Mouse (Mus musculus): ENCODE data around the gene Nrp1. TPM values are rescaled to one million over a fixed set of nuclear protein-coding genes. Genes with fewer than 3 reads are reported as not detected.

Gene Nrp1
- total RNA-seq (2021), result 115 and 135 TPM in 2 replicates
- long read RNA-seq, transcript Nrp1-201 (17 exons, 3,597 nt), result major isoform, 60 of 134 reads
- long read RNA-seq, partial matches to known transcripts, result 38 of 134 reads
- long read RNA-seq, other reads (novel, unspliced or antisense), result 34 of 134 reads

DNA sequence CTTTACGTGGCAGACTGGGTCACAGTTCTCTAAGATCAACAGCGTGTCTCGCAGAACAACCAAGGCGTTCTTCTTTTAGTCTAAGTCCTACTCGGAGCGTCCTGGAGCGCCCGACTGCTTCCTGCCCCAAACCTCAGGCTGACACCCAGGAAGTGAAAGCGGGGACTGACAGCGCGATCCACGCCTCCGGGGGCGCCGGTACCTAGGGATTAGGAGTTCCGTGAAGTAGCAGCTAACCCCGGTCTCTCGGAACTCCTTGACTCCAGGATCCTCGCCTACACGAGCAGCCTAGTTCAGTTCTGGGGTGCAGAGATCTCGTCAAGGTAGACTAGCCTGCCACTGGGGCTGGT lies at the start of gene Nrp1:
Gene Nrp1, plus strand, starts transcription at position 199 of the 350 bp plus-strand sequence.
- peak; percentile 50 for DNase-seq

DNA sequence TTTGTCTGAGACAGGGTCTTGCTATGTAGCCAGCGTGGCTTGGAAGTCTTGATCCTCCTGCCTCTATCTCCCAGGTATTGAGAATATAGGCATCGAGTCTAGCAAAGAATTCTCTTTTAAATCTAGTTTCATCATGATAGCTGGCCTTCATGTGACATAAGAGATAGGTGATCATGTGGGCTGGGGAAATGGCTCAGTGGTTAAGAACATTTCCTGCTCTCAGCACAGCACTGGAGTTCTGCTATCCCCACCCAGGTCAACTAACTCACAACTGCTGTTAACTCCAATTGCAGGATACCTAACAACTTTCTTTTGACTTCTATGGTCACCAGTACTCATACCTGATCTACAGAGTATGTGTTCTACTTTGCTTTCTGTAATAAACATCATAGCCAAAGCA lies 37.6 kb upstream of the Nrp1 start:
- DNase-seq, result no peak

DNA sequence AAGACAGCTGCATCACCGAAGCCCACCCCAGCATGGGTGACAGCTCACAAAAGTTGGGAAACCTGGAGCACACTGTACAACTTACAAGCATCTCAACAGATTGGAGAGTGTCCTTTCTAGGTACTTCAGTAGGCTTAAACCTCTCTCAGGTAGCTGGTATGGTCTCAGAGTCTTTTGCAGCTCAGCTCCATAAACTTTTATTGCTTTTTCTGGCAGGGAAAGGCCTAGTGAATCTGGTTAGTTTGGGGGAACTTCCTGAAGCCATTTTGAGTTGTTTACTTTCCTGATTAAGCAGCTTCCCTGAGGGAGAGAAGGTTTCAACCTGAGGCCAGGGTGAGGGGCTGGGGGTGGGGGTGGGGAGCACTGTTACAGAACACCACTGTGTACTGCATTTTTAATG lies 31.1 kb upstream of the Nrp1 start:
- no peak for DNase-seq

DNA sequence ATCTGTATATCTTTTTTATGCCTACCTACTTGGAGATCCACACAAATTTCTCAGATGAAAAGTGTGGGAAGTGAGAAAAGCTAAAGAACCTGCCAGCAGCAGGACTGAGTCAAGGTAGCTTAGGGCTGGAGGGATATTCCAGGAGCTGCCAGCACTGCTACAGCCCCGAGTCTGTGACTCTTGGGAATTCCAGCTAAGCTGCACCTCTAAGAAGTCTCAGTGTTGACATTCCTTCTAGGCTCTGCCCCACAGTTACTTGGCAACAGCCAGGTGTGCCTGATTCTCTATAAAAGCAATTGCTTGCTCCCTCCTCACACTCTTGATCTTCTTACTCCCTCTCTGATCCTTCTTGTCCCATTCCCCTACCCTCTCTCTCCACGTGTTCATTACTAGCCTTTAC lies 30.5 kb upstream of the Nrp1 start:
- no peak for DNase-seq

DNA sequence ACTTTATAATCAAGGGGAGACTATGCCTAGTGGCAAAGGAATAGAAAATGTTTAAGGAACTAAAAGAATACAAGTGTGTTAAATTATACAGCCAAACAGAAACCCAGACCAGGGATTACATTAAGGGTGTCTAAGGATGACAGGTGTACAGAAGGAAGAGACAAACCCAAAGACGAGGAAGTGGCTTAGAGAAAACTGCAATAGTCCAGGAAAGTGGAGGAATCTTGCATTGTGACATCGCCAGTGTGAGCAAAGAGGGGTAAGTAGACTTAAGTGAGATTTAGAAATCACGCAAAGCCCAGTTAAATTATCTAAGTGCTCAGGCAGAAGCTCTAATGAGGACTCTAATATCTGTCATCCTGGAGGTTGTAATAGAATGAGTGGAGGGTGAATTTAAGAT lies 28.9 kb upstream of the Nrp1 start:
- DNase-seq, result no peak

DNA sequence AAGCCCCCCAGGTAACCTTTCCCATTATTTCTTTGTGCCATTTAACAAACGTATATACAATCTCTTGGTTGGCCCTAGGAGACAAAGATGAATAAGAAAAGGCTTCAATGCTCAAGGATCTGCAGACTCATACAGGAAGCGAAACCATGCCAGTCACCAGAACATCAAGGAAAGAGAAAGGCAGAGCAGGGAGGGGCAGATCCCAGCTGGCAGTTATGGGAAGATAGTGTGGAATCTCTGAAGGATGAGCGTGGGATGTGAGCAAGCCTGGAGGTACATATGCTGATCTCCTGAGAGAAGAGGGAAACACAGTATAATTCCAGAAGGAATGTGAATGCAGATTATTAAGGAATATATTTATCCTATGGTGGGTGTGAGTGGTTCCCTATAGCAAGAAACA lies 22.4 kb upstream of the Nrp1 start:
- DNase-seq, result no peak

DNA sequence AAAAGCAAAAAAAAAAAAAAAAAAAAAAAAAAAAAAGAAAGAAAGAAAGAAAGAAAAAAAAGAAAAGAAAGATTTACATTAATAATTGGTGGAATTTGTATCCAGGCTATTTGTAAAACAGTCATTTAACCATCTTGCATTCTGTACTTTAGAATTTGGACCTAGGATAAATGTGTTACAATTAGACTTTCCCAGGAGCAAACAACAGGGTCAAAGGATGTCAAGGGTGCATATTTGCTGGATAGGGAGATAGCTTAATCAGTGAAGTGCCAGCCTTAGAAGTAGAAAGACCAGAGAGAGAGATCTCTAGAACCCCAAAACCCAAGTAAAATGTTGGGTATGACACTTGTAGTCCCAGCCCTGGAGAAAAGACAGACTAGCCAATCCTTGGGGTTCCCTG lies 19.5 kb upstream of the Nrp1 start:
- DNase-seq, result no peak

DNA sequence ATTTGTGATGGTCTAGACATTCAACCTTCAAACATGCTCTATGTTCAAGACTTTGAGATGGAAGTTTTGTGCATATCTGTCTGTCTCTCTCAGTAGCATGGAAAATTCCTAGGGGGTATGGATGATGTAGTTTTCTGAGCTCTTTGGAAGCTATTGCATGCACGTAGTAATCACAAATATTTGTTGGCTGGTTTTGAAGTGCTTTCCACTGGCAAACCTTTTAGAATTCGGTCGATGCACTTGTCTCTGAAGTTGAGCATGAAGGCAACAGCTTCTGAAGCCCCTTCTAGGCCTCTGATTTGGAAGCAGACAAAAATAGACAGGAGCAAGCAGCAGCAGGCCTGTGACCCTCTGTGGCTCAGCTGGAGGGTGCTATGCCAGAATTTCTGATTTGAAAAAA lies 18.9 kb upstream of the Nrp1 start:
- no peak for DNase-seq

DNA sequence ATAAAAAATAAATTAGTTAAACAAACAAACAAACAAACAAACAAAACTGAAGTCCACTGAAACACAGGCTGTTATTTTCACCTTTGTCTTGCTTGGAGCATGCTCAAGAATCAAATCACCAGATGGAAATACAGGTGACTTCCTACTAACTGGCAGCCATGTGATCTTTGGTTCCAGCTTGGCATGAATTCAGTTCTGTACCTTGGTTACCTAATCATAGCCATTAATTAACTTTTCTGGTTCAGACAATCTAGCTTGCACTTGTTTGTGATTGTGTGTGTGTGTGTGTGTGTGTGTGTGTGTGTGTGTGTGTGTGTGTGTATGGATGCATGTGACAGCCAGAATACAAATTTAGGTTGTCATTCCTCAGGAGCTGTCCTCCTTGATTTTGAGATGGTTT lies 8.0 kb upstream of the Nrp1 start:
- DNase-seq, result no peak

DNA sequence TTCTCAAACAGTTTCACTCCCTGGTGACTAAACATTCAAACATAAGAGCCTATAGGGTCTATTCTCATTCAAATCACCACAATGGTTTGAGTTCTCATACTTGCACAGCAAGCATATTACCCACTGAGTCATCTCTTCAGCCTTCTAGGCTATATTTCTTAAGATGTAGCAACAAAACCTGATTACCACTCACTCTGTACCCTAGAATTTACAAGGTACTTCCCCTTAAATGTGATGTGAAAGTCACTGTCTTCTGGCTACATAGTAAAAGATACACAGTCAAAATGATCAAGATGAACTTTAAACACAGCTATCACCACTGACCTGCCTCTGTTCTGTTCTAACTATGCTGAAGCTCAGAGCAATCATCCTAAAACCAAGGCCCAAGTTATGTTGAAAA lies 7.2 kb upstream of the Nrp1 start:
- DNase-seq, result no peak

DNA sequence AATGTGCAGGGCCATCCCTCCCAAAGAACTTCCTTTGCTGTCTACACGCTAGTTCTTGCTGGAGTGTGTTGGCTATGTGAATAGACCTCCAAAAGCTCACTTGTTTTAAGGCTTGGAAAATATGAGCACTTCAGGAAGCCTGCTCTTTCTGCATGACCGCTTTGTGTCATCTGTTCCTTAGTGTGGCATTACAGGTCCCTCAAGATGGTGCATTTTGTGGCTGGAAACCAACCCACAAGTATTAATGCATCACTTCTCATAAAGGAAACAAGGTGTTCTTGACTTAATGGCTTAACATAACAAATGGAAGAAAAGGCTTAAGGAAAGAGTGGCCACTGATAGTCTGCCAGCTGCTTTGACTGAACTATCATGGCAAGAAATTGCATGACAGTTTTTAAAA lies 5.6 kb upstream of the Nrp1 start:
- DNase-seq, result no peak

DNA sequence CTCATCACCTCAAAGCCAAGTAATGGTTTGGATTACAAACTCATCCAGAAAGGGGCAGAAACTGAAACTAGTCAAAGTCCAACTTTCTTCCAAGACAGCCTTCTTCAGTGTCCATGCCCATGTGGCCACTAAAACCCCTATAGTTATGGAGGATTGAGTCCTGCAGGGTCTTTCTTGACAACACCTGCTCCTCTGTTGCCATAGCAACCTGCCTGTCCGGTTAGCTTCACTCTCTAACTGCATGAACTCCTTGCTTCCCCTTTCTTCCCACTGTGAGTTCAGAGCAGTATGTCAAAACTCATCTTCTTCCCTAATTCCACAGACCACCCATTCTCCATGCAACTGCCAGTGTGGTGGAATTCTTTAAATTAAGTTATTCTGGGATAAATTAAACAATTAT lies 4.4 kb upstream of the Nrp1 start:
- no peak for DNase-seq

DNA sequence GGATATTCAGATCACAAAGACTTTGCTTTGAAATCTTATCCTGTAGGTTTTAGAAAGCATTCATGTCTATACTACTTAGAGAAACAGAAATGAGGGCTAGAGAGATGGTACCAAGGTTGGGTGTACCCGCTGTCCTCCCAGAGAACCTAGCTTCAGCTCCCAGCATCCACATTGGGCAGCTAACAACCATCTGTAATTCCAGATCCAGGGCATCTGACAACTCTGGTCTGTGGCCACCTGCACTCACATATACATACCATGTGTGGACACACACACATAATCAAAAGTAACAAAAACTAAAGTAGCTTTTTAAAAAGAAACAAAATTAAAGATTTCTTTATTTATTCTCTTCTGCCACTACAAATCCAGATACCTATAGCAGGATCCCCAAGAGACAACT lies 3.3 kb upstream of the Nrp1 start:
- DNase-seq, result no peak

DNA sequence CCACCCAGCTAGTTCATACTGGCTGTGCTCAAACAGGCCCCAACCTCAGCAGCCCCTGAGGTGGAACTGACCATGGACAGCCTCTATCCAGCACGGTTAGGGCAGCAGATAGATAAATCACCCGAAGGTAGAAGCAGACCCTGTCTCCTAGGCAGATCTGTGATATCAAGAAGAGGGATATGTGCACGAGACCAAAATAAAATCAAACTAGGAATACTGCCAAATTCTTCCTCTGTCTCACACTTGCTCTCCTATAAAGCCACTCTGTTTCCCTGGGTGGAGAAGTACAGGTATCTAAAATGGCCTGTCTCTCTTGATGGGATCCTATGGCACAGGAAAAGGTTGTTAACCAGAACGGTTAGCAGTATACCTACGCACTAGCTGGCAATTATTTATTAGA lies 2.2 kb upstream of the Nrp1 start:
- DNase-seq, result no peak

DNA sequence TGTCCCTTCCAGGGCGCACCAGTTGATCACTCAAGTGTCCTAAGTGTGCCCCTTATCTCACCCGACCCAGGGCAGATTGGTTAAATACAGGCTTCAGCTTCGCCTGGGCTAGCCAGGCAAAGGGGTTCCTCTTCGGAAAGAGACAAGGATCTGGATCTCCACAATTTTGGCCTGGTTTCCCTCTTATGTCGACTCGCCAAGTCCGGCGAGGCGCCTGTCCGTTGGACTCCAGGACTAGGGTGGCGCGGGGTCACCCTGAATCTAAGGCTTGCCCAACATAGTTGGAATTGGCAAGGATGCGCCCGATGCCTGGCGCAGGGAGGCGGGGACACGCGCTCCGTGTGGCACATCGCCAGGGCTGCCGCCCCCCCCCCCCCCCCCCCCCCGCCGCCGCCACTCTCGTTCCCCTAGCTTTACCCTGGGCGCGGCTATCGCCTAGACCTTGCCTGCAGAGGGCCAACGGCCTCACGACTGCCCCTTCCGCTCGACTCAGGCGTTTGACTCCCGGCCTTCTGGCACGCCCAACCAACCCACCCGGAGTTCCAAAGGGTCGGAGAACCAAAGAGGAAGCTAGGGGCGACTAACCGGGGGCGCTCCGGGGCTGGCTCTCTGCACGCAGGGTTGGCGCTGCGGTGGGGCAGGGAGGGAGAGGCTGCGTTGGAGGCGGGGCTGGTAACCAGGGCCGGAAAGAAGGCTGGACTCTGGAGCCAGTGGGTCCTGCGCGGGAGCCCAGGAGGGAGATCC lies 1.4 kb upstream of the Nrp1 start:
- DNase-seq, result peak; percentile 79

DNA sequence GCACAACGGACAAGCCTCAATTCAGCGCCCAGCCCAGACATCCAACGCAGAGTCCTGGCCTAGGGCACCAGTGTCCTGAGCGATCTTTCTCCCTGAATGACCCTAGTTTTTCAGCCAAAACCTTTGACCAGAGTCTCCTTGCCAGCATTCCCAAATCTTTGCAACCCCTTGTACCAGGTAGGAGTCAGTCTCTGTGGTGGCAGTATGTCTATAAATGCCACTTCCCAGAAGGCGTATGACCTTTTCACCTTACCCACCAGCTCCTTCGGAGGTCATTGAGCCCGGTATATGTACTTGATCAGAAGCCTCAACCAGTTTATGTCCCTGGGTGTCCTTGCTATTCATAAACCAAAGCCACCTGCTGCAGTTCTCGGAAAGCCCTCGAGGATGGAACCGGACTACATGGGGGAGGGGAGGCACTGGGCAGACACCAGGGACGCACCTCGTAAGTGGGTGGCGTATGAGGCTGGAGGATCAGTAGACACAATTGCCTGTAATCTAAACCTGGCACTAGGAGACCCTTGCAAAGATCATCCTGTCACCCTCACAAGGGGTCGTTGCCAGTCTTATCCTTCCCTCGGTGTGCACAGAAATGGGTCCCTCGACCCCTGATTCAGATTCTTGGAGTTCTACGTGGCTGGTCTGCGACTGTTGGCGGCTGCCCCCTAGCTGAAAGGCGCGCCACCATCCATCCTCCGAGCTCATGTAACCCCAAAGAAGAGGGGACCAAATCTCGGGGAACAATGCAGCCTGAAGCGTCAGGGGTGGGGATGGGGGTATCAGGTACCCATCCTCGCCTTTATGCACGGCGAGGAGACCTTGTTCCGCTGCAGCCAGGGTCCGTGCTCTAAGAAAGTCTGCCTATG lies 631 bp upstream of the Nrp1 start:
- DNase-seq, result peak; percentile 65

DNA sequence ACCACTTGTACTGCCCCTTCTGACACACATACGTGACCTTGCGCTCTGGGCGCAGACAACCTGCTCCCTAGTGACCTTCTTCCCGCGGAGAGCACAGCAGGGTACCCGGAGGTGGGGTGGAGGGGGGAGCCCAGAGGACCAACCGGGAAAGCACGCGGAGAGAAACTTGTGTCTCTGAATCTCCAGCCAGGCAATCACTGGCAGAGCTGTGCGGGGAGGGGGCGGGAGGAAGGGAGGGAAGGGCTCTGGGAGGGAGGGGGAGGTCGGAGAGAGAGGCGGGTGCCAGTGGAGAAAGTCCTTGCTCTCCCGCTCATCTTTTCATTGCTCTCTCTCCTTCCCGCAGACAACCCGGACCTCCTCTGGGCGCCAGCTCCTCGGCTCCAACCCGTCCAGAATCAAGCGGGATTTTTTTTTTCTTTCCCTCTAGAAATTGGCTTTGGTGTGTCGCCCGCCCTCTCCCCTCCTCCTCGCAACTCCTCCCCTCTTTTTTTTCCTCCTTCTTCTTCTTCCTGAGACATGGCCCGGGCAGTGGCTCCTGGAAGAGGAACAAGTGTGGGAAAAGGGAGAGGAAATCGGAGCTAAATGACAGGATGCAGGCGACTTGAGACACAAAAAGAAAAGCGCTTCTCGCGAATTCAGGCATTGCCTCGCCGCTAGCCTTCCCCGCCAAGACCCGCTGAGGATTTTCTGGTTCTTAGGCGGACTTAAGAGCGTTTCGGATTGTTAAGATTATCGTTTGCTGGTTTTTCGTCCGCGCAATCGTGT lies 534 bp downstream of the Nrp1 start:
- DNase-seq, result peak; percentile 56

DNA sequence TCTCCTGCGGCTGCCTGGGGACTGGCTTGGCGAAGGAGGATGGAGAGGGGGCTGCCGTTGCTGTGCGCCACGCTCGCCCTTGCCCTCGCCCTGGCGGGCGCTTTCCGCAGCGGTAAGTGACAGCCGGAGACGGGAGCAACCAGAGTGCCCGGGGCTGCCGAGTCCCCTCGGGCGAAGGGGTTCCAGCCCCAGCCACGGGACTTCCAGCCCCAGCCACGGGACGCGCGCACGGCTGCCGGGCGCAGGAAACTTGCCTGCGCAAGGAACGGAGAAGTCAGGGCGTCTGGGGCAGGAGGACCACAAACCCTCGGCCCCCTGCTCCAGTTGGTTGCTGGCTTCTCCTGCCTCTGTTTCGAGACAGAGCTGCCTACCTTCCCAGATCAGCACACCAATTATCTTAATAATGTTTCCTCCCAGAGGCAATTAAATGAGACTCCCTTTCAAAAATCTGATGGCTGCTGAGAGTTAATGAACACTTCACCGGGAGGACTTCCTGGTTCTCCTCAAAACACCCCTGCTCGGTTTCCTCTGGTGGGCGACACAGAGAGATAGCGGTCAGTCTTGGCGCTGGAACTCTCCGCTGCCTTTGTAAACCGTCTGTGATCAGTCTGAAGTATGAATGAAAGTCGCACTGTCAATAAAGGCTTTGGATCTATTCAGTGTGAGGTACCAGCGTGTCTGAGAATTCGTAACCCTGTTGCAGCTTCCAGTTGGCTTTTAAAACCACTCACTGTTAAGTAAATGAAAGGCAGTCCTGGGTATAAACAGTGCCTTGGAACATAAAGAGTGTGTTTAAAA lies 1.3 kb downstream of the Nrp1 start:
- peak; percentile 42 for DNase-seq

DNA sequence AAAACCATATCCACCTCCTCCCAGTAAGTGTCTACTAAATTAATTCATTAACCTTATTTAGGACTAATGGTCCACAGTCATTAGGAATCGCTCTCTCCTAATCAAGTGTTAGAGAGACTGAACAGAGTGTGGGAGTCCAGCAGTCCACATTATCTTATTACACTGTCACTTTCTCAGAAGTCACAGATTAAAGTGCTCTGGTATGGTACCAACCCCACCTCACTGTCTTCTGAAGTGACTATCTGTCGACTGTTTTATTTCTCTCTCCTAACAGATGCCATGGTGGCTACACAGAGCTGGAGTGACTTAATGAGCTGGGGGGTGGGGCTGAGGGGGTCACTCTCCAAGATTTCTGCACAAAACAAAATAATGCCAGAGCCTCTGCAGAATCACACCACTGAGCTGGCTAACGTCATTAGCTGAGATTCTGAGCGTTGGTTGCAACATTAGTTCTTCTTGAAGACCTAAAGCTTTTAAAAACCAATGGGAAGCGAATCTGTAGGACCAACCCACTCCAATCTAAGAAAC lies 3.0 kb downstream of the Nrp1 start:
- DNase-seq, result no peak

DNA sequence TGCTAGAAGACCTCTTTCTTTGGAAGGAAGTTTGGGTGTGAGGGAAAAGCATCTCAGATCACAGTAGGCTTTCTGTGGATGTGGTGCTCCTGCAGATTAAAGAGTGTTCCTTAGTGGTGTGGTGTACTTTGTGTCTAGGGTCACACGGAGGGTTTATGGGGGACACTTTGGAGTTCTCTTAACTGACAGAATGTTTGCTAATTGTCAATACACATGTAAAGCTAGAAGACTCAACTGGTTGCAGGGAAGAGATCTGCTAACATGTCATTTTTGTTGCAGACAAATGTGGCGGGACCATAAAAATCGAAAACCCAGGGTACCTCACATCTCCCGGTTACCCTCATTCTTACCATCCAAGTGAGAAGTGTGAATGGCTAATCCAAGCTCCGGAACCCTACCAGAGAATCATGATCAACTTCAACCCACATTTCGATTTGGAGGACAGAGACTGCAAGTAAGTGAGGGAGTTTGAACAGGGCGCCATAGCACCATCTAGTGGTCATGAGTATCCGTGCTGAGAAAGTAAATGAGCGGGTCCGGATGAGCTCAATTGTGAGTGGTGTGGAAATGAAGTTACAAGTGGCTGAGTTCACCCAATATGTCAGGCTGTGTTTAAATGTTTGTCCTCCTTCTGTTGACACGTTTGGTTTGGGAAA lies 4.7 kb downstream of the Nrp1 start:
- peak; percentile 70 for DNase-seq

DNA sequence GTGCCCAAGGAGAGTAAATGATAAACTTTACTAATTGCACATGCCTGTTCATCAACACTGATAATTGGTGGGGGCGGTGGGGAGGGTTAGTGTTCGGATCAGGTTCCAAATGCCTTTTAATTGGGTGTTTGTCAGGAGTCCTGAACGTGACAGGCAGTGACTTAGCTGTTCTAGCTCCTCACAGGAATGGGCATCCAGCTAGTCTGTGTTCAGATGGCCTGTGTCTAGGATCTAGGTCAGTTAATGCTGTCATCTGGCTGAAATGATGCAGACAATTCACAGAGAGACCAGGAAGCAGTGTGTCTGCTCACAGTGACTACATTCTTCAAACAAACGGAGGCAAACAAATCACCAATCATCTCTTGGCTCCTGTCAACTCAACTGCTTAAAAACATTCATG lies 12.1 kb downstream of the Nrp1 start:
- no peak for DNase-seq

Measured in adrenal gland, postnatal 25 days (tissue).